Mouse (Mus musculus) neural tube, embryonic 11.5 days (tissue): ENCODE results near the gene Btbd9. TPM values are rescaled to one million over a fixed set of nuclear protein-coding genes. Genes with fewer than 3 reads are reported as not detected.
"Not testable (repeated sequence)": the region's sequence is repeated elsewhere in the genome, so short reads cannot be mapped to it uniquely, and the experiment has no call there.

ENCODE experiments used
- ATAC-seq: fragments of 200-750 bp; cut with Nextera tagmentation; 2 replicates; pipeline ENCODE4 v1.8.0; 2017; ENCODE audit warnings: moderate number of reproducible peaks, mild to moderate bottlenecking, moderate TSS enrichment, moderate library complexity; ENCODE audit not compliant: insufficient read depth, low FRiP score, low TSS enrichment
- DNase-seq: peaks from one replicate; pipeline ENCODE4 v3.0.0-alpha.2; 2015; ENCODE audit warnings: low spot score
- H3K27ac ChIP-seq: fragments of 300-500 bp; sonication (generic); 2 replicates; pipeline ENCODE4 v1.5.1; 2014; ENCODE audit warnings: low read depth, mild to moderate bottlenecking, low read length
- H3K27me3 ChIP-seq: fragments of 300-500 bp; sonication (generic); 2 replicates; pipeline ENCODE4 v1.6.1; 2014; ENCODE audit warnings: mild to moderate bottlenecking, low read length, mixed read lengths; ENCODE audit not compliant: control insufficient read depth, insufficient read depth
- H3K36me3 ChIP-seq: fragments of 300-500 bp; sonication (generic); 2 replicates; pipeline ENCODE4 v1.6.1; 2014; ENCODE audit warnings: mild to moderate bottlenecking, low read length, moderate library complexity, mixed read lengths; ENCODE audit not compliant: control insufficient read depth, insufficient read depth
- H3K4me1 ChIP-seq: fragments of 300-500 bp; sonication (generic); 2 replicates; pipeline ENCODE4 v1.6.1; 2014; ENCODE audit warnings: low read length, mixed read lengths; ENCODE audit not compliant: control insufficient read depth, insufficient read depth
- H3K4me2 ChIP-seq: fragments of 300-500 bp; sonication (generic); 2 replicates; pipeline ENCODE4 v1.6.1; 2014; ENCODE audit warnings: low read depth, mild to moderate bottlenecking, moderate library complexity
- H3K4me3 ChIP-seq: fragments of 300-500 bp; sonication (generic); 2 replicates; pipeline ENCODE4 v1.5.1; 2014; ENCODE audit warnings: low read depth, low read length
- H3K9ac ChIP-seq: fragments of 300-500 bp; sonication (generic); 2 replicates; pipeline ENCODE4 v1.6.1; 2014; ENCODE audit warnings: mild to moderate bottlenecking, low read length
- H3K9me3 ChIP-seq: fragments of 300-500 bp; sonication (generic); 2 replicates; pipeline ENCODE4 v1.6.1; 2016; ENCODE audit warnings: low read length; ENCODE audit not compliant: control insufficient read depth
- WGBS: fragments of 180-500 bp; shearing (Covaris S2); extraction: QIAGEN DNeasy Blood & Tissue Kit; methylation state at CpG from one replicate; pipeline ENCODE4 v1.1.7; 2014; 5-methylcytosine and 5-hydroxymethylcytosine counted together
- polyA plus RNA-seq: library from polyadenylated mRNA; unstranded; fragments of >200 nt; fragmentation: Nextera tagmentation; extraction: Ambion mirVana; gene quantifications from 2 replicates; pipeline ENCODE4 v1.2.1, GENCODE M21; 2014

Gene Btbd9
- polyA plus RNA-seq, 1 experiment from 2014 or later, result 56.5 TPM

DNA sequence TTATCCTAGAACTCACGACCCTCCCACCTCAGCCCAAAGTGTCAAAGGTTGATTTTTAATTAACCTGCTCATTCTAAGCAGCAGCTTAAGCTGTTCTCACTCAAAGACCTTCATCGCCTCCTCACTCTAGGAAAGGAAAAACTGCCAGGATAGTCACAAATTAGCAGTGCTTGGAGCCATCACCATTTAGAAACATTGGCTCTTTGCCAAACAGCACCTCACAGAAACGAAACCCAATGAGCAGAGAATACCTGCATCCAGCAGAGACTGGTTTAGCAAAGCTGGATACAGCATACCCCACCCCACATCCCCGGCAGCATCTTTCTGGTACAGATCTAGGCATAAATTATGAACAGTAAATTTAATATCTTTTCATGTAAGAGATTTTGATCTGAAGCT, 45.7 kb downstream of the Btbd9 start:
- no peak overlapping the region for H3K4me3 ChIP-seq

GRCm38 (mm10) chr17:30529632-30530541, 46.4 kb downstream of the Btbd9 start:
- no peak for ATAC-seq
- 80% methylated on average over 12 of the region's 12 CpGs for WGBS
- H3K9ac ChIP-seq, result no peak overlapping the region
- H3K4me2 ChIP-seq, result no peak overlapping the region
- peaks cover 5% of the 10 kb centered on the region; the same call in 1 of the 2 replicates for H3K4me1 ChIP-seq
- no peak for DNase-seq
- no peaks in the 10 kb centered on the region for H3K9me3 ChIP-seq
- no peaks in the 10 kb centered on the region for H3K27me3 ChIP-seq
- H3K4me3 ChIP-seq, result no peak overlapping the region
- no peak overlapping the region for H3K27ac ChIP-seq
- no peaks in the 10 kb centered on the region for H3K36me3 ChIP-seq

More for the DNA sequence above, 45.7 kb downstream of the Btbd9 start:
- WGBS, result 81% methylated on average over 4 of the region's 4 CpGs
- no peak for ATAC-seq
- no peak for DNase-seq
- Histone ChIP-seq H3K9me3 (no peaks in the 10 kb centered on the region), H3K27ac (no peak overlapping the region), H3K36me3 (no peaks in the 10 kb centered on the region), H3K9ac (no peak overlapping the region), H3K27me3 (no peaks in the 10 kb centered on the region), H3K4me2 (no peak overlapping the region), H3K4me1 (peaks cover 5% of the 10 kb centered on the region; the same call in 1 of the 2 replicates)

GRCm38 (mm10) chr17:30525405-30526295, 50.6 kb downstream of the Btbd9 start:
- ATAC-seq, result no peak
- Histone ChIP-seq H3K27ac (no peak overlapping the region), H3K9me3 (no peaks in the 10 kb centered on the region), H3K4me2 (no peak overlapping the region), H3K27me3 (no peaks in the 10 kb centered on the region), H3K9ac (no peak overlapping the region), H3K36me3 (no peaks in the 10 kb centered on the region), H3K4me1 (peaks cover 5% of the 10 kb centered on the region; the same call in 1 of the 2 replicates), H3K4me3 (no peak overlapping the region)
- WGBS, result 38% methylated on average over 6 of the region's 6 CpGs
- no peak for DNase-seq

DNA sequence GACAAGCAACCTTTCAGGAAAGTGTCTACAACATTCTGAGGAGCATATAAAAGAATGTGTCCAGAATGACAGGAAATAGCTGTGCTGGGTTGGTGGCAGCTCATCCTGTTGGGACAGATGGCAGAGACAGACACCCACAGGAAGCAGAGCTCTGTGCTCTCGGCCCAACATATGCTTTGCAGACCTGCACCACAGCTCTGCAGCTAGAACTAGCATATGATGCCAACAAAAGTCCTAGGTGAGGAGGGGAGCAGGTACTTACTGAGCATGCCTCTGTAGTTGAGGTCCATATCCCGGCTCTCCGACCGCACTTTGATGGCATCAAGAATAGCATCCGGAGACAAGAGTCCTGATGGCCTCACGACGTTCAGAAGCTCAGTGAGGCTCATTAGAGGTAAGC, 51.8 kb downstream of the Btbd9 start:
- 86% methylated on average over 7 of the region's 7 CpGs for WGBS
- Histone ChIP-seq H3K27me3 (no peaks in the 10 kb centered on the region), H3K4me2 (no peak overlapping the region), H3K4me1 (peaks cover 5% of the 10 kb centered on the region; the same call in 1 of the 2 replicates), H3K36me3 (no peaks in the 10 kb centered on the region), H3K9me3 (no peaks in the 10 kb centered on the region), H3K4me3 (no peak overlapping the region), H3K9ac (no peak overlapping the region), H3K27ac (no peak overlapping the region)
- no peak for DNase-seq
- ATAC-seq, result no peak

DNA sequence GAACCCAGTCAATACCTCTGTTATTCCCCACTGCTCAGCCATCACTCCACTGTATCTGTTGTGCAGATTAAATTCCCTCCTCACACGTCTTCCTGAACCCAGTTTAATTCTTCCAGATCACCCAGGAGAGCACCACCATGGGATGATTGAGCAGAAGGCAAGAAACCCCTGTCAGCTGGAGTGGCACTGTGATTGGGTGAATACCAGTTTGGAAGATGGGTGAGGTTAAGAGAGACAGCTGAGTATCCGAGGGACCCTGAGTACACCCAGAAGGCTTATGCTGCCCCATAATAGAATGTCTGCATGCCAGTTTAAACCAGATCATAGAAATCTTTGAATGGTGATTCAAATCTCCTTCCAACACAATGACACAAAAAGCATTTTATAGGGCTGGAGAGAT, 52.5 kb downstream of the Btbd9 start:
- Histone ChIP-seq H3K36me3 (no peaks in the 10 kb centered on the region), H3K27me3 (no peaks in the 10 kb centered on the region), H3K9ac (no peak overlapping the region), H3K4me1 (peaks cover 5% of the 10 kb centered on the region; the same call in 1 of the 2 replicates), H3K27ac (no peak overlapping the region), H3K4me3 (no peak overlapping the region), H3K4me2 (no peak overlapping the region), H3K9me3 (no peaks in the 10 kb centered on the region)
- no peak for DNase-seq
- 85% methylated on average over 2 of the region's 2 CpGs for WGBS
- no peak for ATAC-seq

- WGBS, result 94% methylated on average over 9 of the region's 9 CpGs
- no peak for ATAC-seq
- H3K9me3 ChIP-seq, result no peaks in the 10 kb centered on the region
Observed at GRCm38 (mm10) chr17:30522406-30523078, 53.7 kb downstream of the Btbd9 start.

GRCm38 (mm10) chr17:30519172-30519512, 57.1 kb downstream of the Btbd9 start:
- not testable (repeated sequence) for H3K27ac ChIP-seq, H3K4me2 ChIP-seq, H3K9ac ChIP-seq, ATAC-seq, H3K27me3 ChIP-seq, DNase-seq, H3K4me3 ChIP-seq, H3K4me1 ChIP-seq, H3K9me3 ChIP-seq, H3K36me3 ChIP-seq
- 76% methylated on average over 2 of the region's 2 CpGs for WGBS

More at GRCm38 (mm10) chr17:30522406-30523078, 53.7 kb downstream of the Btbd9 start:
- Histone ChIP-seq H3K27ac (no peak overlapping the region), H3K27me3 (no peaks in the 10 kb centered on the region), H3K4me3 (no peak overlapping the region), H3K4me1 (peaks cover 5% of the 10 kb centered on the region; the same call in 1 of the 2 replicates), H3K36me3 (no peaks in the 10 kb centered on the region), H3K4me2 (no peak overlapping the region), H3K9ac (no peak overlapping the region)
- no peak for DNase-seq

GRCm38 (mm10) chr17:30518431-30519171, 57.7 kb downstream of the Btbd9 start:
- H3K27me3 ChIP-seq, result no peaks in the 10 kb centered on the region
- H3K9me3 ChIP-seq, result no peaks in the 10 kb centered on the region
- DNase-seq (no peak), ATAC-seq (no peak)
- 90% methylated on average over 8 of the region's 8 CpGs for WGBS
- no peak overlapping the region for H3K27ac ChIP-seq
- H3K4me2 ChIP-seq, result no peak overlapping the region
- H3K4me3 ChIP-seq, result no peak overlapping the region
- no peak overlapping the region for H3K9ac ChIP-seq
- H3K4me1 ChIP-seq, result no peaks in the 10 kb centered on the region
- H3K36me3 ChIP-seq, result no peaks in the 10 kb centered on the region
